Mouse (Mus musculus) erythroblast, embryonic 14.5 days (primary cell): ENCODE measurements around the gene Thsd7b.

Experiments used
- GATA1 ChIP-seq: IDR thresholded peaks from 2 replicates; pipeline ENCODE4 v1.6.1; 2012; ENCODE audit warnings: low read length, inconsistent platforms, mixed read lengths
- TAL1 ChIP-seq: IDR thresholded peaks from 3 replicates; pipeline ENCODE4 v1.6.1; 2012; ENCODE audit warnings: low read length, inconsistent platforms, mixed read lengths

- TF ChIP-seq TAL1: no peak
- TF ChIP-seq GATA1: no peak
These were observed 690.1 kb downstream of the Thsd7b start for GRCm38 (mm10) chr1:129963166-129963565.
